Mouse (Mus musculus): ENCODE data around the gene Gmpr2. TPM values are rescaled to one million over a fixed set of nuclear protein-coding genes. Genes with fewer than 3 reads are reported as not detected.

The Gmpr2 gene
- polyA plus RNA-seq, 1 experiment from 2014 or later = 61.0 TPM

DNA sequence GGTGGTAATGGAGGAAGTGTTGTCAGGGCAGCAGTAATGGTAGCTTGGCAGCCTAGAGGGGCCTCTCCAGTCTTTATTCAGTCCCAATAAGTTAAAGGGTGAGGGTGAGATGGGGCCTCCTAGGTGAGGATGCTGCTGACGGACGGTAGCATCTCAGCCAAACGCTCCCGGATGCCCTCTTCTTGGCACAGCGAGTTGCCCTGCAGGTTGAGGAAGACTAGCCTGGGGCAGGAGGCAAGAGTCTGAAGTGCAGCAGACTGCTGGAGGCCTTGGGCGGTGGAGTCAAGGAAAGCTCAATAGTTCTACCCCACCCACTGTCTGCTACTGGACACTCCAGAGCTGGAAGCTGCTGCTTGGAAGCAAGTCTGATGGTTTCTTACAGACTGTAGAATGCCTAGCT, 44.5 kb downstream of the Gmpr2 start:
- 84% methylated on average over 6 of the region's 6 CpGs for WGBS
- Histone ChIP-seq H3K4me1 (peaks cover 26% of the 10 kb centered on the region), H3K9me3 (no peaks in the 10 kb centered on the region), H3K27ac (no peak overlapping the region), H3K36me3 (peaks cover 32% of the 10 kb centered on the region), H3K9ac (no peak overlapping the region), H3K4me2 (no peak overlapping the region), H3K27me3 (peaks cover 24% of the 10 kb centered on the region), H3K4me3 (no peak overlapping the region)
- no peak for ATAC-seq (ENCODE audit: insufficient number of reproducible peaks, low FRiP score, low TSS enrichment, low read depth)

DNA sequence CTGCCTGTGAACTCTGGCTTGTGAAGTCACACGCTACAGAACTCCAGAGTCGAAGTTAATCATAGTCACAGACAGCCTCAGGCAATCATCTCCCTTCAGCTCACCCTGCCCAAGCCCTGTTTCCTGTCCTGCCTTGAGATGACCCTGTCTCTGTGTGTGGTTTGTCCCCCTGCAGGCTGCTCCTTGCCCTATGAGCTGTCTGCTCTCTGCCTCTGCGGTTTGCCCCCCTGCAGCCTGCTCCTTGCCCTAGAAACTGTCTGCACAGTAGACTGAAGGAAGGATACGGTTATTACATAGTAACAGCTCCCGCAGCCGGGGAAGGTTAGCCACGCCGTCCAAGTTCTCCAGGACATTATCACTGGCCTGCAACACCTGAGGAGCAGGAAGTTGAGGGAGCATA, 45.1 kb downstream of the Gmpr2 start:
- WGBS = 70% methylated on average over 8 of the region's 8 CpGs

DNA sequence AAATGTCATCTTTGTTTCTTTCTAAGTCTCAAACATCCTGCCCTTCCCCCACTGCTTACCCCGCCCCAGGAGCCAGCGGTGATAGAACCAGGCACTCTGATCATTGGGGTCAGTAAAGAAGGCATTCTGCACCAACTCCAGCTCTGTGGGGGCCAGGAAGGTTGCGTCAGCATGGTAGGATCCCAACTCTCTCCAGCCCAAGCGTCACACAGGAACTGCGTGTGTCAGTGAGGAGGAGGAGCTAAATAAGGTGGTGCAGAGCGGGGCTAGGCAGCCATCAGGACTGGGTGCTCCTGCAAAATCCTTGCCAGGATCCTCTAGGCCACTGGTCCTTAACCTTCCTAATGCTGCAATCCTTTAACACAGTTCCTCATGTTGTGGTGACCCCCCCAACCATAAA, 48.0 kb downstream of the Gmpr2 start:
- no peak overlapping the region for H3K9ac ChIP-seq
- no peak overlapping the region for H3K27ac ChIP-seq
- no peaks in the 10 kb centered on the region for H3K27me3 ChIP-seq
- no peak overlapping the region for H3K4me2 ChIP-seq
- H3K4me1 ChIP-seq = peaks cover 14% of the 10 kb centered on the region; the same call in 1 of the 2 replicates
- H3K9me3 ChIP-seq = no peaks in the 10 kb centered on the region
- no peak for ATAC-seq (ENCODE audit: insufficient number of reproducible peaks, low FRiP score, low TSS enrichment, low read depth)
- peaks cover 32% of the 10 kb centered on the region for H3K36me3 ChIP-seq
- H3K4me3 ChIP-seq = no peak overlapping the region
- WGBS = 85% methylated on average over 6 of the region's 6 CpGs

More for the DNA sequence above, 45.1 kb downstream of the Gmpr2 start:
- Histone ChIP-seq H3K4me3 (no peak overlapping the region), H3K36me3 (peaks cover 32% of the 10 kb centered on the region), H3K9me3 (no peaks in the 10 kb centered on the region), H3K27me3 (peaks cover 19% of the 10 kb centered on the region), H3K4me1 (peaks cover 29% of the 10 kb centered on the region), H3K4me2 (no peak overlapping the region), H3K27ac (no peak overlapping the region), H3K9ac (no peak overlapping the region)
- ATAC-seq (ENCODE audit: insufficient number of reproducible peaks, low FRiP score, low TSS enrichment, low read depth) = no peak

DNA sequence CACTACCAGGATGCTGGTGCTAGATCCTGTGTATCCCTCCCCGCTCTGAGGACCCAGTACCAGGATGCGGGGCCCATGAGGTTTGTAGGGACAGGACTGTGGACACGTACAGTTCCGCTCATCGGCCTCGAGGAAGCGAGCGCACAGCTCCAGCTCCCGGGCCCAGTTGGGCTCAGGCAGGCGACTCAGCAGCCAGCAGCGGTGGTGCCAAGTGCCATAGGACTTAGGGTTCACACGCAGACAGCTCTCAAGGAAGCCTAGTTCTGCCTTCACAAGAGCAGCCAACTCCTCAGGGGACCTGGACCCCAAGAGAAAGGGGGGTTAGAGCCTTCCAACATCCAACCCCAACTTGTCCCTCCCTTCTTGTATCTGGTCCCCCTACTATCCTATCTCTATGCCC, 48.9 kb downstream of the Gmpr2 start:
- no peaks in the 10 kb centered on the region for H3K9me3 ChIP-seq
- 0 out of 2 replicates have a peak, but pooled peaks cover 10% of the 10 kb centered on the region for H3K4me1 ChIP-seq
- no peaks in the 10 kb centered on the region for H3K27me3 ChIP-seq
- no peak overlapping the region for H3K4me2 ChIP-seq
- WGBS = 92% methylated on average over 12 of the region's 12 CpGs
- H3K4me3 ChIP-seq = 0 out of 2 replicates have a peak overlapping the region, but pooled peaks have one; percentile 89
- no peak overlapping the region for H3K9ac ChIP-seq
- no peak for ATAC-seq (ENCODE audit: insufficient number of reproducible peaks, low FRiP score, low TSS enrichment, low read depth)
- H3K36me3 ChIP-seq = peaks cover 32% of the 10 kb centered on the region
- no peak overlapping the region for H3K27ac ChIP-seq

DNA sequence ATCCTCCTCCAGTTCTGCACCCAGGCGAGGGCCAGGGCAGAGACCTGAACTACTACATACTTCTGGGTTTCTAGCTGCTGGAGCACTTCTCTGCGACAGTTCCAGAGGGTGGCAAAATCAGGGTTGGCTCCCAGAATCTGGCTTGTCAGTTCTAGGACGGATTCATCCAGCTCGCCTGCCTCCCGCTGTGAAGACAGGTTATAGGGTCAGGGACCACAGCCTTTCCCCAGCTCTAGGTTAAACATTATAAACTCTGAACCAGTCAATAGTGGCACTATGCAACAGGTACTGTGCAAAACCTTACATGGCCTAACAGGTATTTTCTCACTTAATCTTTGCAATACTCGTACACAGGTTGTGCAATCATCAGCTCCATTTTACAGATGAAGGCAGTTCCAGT, 49.3 kb downstream of the Gmpr2 start:
- peak overlapping the region; percentile 85; the same call in 1 of the 2 replicates for H3K27ac ChIP-seq
- 74% methylated on average over 6 of the region's 6 CpGs for WGBS
- H3K9me3 ChIP-seq = no peaks in the 10 kb centered on the region
- 0 out of 2 replicates have a peak, but pooled peaks cover 10% of the 10 kb centered on the region for H3K4me1 ChIP-seq
- H3K4me3 ChIP-seq = peak overlapping the region; percentile 89
- peaks cover 31% of the 10 kb centered on the region for H3K36me3 ChIP-seq
- H3K4me2 ChIP-seq = peak overlapping the region; percentile 70
- ATAC-seq (ENCODE audit: insufficient number of reproducible peaks, low FRiP score, low TSS enrichment, low read depth) = no peak
- H3K27me3 ChIP-seq = no peaks in the 10 kb centered on the region
- H3K9ac ChIP-seq = peak overlapping the region; percentile 70; the same call in 1 of the 2 replicates

- H3K9me3 ChIP-seq = no peaks in the 10 kb centered on the region
- under 1% methylated on average over 50 of the region's 50 CpGs for WGBS
- H3K27me3 ChIP-seq = no peaks in the 10 kb centered on the region
- peak within 1 kb of the TSS; percentile 70 for H3K4me2 ChIP-seq
- peaks cover 27% of the 10 kb centered on the region for H3K36me3 ChIP-seq
- H3K4me3 ChIP-seq = peak within 1 kb of the TSS; percentile 89
- 0 out of 2 replicates have a peak, but pooled peaks cover 10% of the 10 kb centered on the region for H3K4me1 ChIP-seq
- H3K27ac ChIP-seq = peak within 1 kb of the TSS; percentile 85
- H3K9ac ChIP-seq = peak within 1 kb of the TSS; percentile 70
- peak; percentile 94 for ATAC-seq (ENCODE audit: insufficient number of reproducible peaks, low FRiP score, low TSS enrichment, low read depth)
Observed at GRCm38 (mm10) chr14:55721700-55722437, 50.1 kb downstream of the Gmpr2 start, which contains the start of gene Rabggta. Gene Rabggta (minus strand): TSS chr14:55722263.

DNA sequence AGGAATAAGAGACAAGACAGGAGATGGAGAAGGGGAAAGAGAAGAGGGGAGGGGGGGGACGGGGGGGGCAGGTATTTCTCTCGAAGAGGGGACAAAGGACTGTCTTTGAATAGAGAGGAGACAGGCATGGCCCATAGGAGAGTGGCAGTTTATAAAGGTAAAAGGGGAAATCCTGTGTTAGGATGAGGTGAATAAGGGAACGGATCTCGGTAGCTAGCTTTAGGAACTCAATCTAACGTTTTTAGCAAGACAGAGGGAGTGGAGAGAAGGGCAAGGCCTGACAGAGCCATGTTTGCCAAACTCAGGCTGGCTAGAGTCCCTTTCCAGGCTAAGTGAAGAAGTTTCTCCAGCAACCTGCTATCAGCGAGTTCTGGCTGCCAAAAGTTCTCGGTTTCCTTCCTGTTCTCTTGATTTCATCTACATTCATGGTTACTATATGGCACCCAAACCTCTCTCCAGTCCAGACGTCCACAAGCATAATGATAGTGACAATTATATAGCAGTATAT, 50.8 kb downstream of the Gmpr2 start:
- H3K4me2 ChIP-seq = peak overlapping the region; percentile 70
- H3K9ac ChIP-seq = no peak overlapping the region
- H3K4me3 ChIP-seq = peak overlapping the region; percentile 89
- WGBS = 47% methylated on average over 8 of the region's 8 CpGs
- no peak for ATAC-seq (ENCODE audit: insufficient number of reproducible peaks, low FRiP score, low TSS enrichment, low read depth)
- H3K27me3 ChIP-seq = no peaks in the 10 kb centered on the region
- H3K4me1 ChIP-seq = 0 out of 2 replicates have a peak, but pooled peaks cover 10% of the 10 kb centered on the region
- H3K9me3 ChIP-seq = no peaks in the 10 kb centered on the region
- H3K36me3 ChIP-seq = peaks cover 20% of the 10 kb centered on the region
- H3K27ac ChIP-seq = no peak overlapping the region

GRCm38 (mm10) chr14:55723433-55723832, 51.7 kb downstream of the Gmpr2 start:
- no peaks in the 10 kb centered on the region for H3K27me3 ChIP-seq
- H3K27ac ChIP-seq = no peak overlapping the region
- 92% methylated on average over 7 of the region's 7 CpGs for WGBS
- ATAC-seq (ENCODE audit: insufficient number of reproducible peaks, low FRiP score, low TSS enrichment, low read depth) = no peak
- no peaks in the 10 kb centered on the region for H3K9me3 ChIP-seq
- peaks cover 14% of the 10 kb centered on the region for H3K36me3 ChIP-seq
- H3K4me1 ChIP-seq = 0 out of 2 replicates have a peak, but pooled peaks cover 10% of the 10 kb centered on the region
- no peak overlapping the region for H3K4me2 ChIP-seq
- H3K4me3 ChIP-seq = no peak overlapping the region
- no peak overlapping the region for H3K9ac ChIP-seq

DNA sequence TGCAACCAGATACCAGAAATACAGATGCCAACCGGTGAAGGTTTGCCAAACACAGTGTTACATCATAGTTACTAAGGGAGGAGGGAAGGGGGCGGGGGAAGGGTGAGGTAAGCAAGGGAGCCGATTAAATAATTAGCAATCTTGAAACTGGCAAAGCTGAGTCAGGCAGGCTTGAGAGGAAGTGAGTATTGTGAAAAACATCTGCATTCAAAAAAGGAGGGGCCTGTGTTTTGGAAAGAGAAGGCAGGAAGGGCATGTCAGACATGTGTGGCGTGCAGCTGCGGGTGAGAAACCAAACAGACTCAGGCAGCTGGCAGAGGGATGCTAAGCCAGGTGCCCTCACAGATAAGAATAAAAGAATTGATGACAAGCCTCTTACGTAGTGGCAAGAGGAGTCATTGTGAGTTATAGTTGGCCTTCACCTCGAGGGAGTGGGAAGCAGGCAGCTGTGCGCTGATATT, 52.7 kb downstream of the Gmpr2 start:
- H3K27me3 ChIP-seq = no peaks in the 10 kb centered on the region
- 55% methylated on average over 8 of the region's 8 CpGs for WGBS
- no peak overlapping the region for H3K4me3 ChIP-seq
- H3K36me3 ChIP-seq = peaks cover 5% of the 10 kb centered on the region
- no peak overlapping the region for H3K4me2 ChIP-seq
- no peak for ATAC-seq (ENCODE audit: insufficient number of reproducible peaks, low FRiP score, low TSS enrichment, low read depth)
- H3K4me1 ChIP-seq = 0 out of 2 replicates have a peak, but pooled peaks cover 10% of the 10 kb centered on the region
- H3K9ac ChIP-seq = no peak overlapping the region
- H3K9me3 ChIP-seq = no peaks in the 10 kb centered on the region
- H3K27ac ChIP-seq = no peak overlapping the region

DNA sequence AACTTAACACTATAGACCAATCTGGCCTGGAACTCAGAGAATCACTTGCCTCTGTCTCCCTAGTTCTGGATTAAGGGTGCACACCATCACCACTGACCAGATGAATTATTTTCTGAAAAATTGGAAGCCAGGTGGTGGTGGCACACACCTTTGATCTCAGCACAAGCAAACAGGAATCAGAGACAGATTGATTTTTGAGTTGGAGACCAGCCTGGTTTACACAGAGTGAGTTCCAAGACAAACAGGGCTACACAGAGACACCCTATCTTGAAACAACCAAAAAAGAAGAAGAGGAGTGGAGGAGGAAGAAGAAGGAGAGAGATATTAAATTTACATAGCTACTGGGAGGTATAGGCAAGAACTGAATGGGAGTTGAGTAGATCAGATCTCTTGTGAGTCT, 54.5 kb downstream of the Gmpr2 start:
- H3K4me2 ChIP-seq = no peak overlapping the region
- H3K4me3 ChIP-seq = no peak overlapping the region
- H3K9me3 ChIP-seq = no peaks in the 10 kb centered on the region
- no peaks in the 10 kb centered on the region for H3K36me3 ChIP-seq
- no peak overlapping the region for H3K27ac ChIP-seq
- no peak overlapping the region for H3K9ac ChIP-seq
- H3K27me3 ChIP-seq = no peaks in the 10 kb centered on the region
- no peak for ATAC-seq (ENCODE audit: insufficient number of reproducible peaks, low FRiP score, low TSS enrichment, low read depth)
- 0 out of 2 replicates have a peak, but pooled peaks cover 3% of the 10 kb centered on the region for H3K4me1 ChIP-seq

- Histone ChIP-seq H3K27ac (no peak overlapping the region), H3K27me3 (no peaks in the 10 kb centered on the region), H3K36me3 (no peaks in the 10 kb centered on the region), H3K4me3 (no peak overlapping the region), H3K9me3 (no peaks in the 10 kb centered on the region), H3K9ac (no peak overlapping the region), H3K4me1 (no peaks in the 10 kb centered on the region), H3K4me2 (no peak overlapping the region)
- no peak for ATAC-seq (ENCODE audit: insufficient number of reproducible peaks, low FRiP score, low TSS enrichment, low read depth)
- 68% methylated on average over 8 of the region's 8 CpGs for WGBS
Observed at GRCm38 (mm10) chr14:55727889-55728685, 56.3 kb downstream of the Gmpr2 start.
